Mouse (Mus musculus) kidney, embryonic 14.5 days (tissue): Measurements from ENCODE around the gene Gm12117. TPM values are rescaled to one million over a fixed set of nuclear protein-coding genes. Genes with fewer than 3 reads are reported as not detected.

Source experiments
- ATAC-seq: fragments of 200-750 bp; cut with Nextera tagmentation; 2 replicates; pipeline ENCODE4 v1.8.0; 2017; ENCODE audit warnings: moderate number of reproducible peaks, mild to moderate bottlenecking, moderate TSS enrichment, moderate library complexity; ENCODE audit not compliant: low FRiP score, low TSS enrichment
- H3K27ac ChIP-seq: fragments of 300-500 bp; sonication (generic); 2 replicates; pipeline ENCODE4 v1.5.1; 2014; ENCODE audit warnings: low read depth, mild to moderate bottlenecking, low read length, moderate library complexity, mixed read lengths
- H3K27me3 ChIP-seq: fragments of 300-500 bp; sonication (generic); 2 replicates; pipeline ENCODE4 v1.6.1; 2014; ENCODE audit warnings: mild to moderate bottlenecking, low read length; ENCODE audit not compliant: control insufficient read depth, insufficient read depth
- H3K36me3 ChIP-seq: fragments of 300-500 bp; sonication (generic); 2 replicates; pipeline ENCODE4 v1.6.1; 2014; ENCODE audit warnings: low read length, mixed read lengths; ENCODE audit not compliant: control insufficient read depth, insufficient read depth
- H3K4me1 ChIP-seq: fragments of 300-500 bp; sonication (generic); 2 replicates; pipeline ENCODE4 v1.6.1; 2014; ENCODE audit warnings: low read length, mixed read lengths; ENCODE audit not compliant: control insufficient read depth, insufficient read depth
- H3K4me2 ChIP-seq: fragments of 300-500 bp; sonication (generic); replicated peaks from 2 replicates; pipeline ENCODE4 v1.6.1; 2014; ENCODE audit warnings: low read depth, mild to moderate bottlenecking, low read length
- H3K4me3 ChIP-seq: fragments of 300-500 bp; sonication (generic); 2 replicates; pipeline ENCODE4 v1.5.1; 2014; ENCODE audit warnings: mild to moderate bottlenecking, low read length
- H3K9ac ChIP-seq: fragments of 300-500 bp; sonication (generic); 2 replicates; pipeline ENCODE4 v1.6.1; 2014; ENCODE audit warnings: low read depth, mild to moderate bottlenecking, low read length, moderate library complexity
- H3K9me3 ChIP-seq: fragments of 300-500 bp; sonication (generic); 2 replicates; pipeline ENCODE4 v1.6.1; 2016; ENCODE audit warnings: low read length; ENCODE audit not compliant: control insufficient read depth
- WGBS: fragments of 180-500 bp; shearing (Covaris S2); extraction: QIAGEN DNeasy Blood & Tissue Kit; methylation state at CpG from one replicate; pipeline ENCODE4 v1.1.7; 2014; 5-methylcytosine and 5-hydroxymethylcytosine counted together
- polyA plus RNA-seq: library from polyadenylated mRNA; unstranded; fragments of >200 nt; fragmentation: Nextera tagmentation; extraction: Ambion mirVana; gene quantifications from 2 replicates; pipeline ENCODE4 v1.2.1, GENCODE M21; 2014

The Gm12117 gene
- polyA plus RNA-seq, 1 experiment from 2014 or later: not detected

- 18% methylated on average over 3 of the region's 3 CpGs for WGBS
- H3K4me2 ChIP-seq: no peak overlapping the region
- H3K9me3 ChIP-seq: no peaks in the 10 kb centered on the region
- no peaks in the 10 kb centered on the region for H3K4me1 ChIP-seq
- H3K27ac ChIP-seq: no peak overlapping the region
- no peak overlapping the region for H3K9ac ChIP-seq
- no peak overlapping the region for H3K4me3 ChIP-seq
- H3K27me3 ChIP-seq: no peaks in the 10 kb centered on the region
- peak; percentile 85 for ATAC-seq
- H3K36me3 ChIP-seq: no peaks in the 10 kb centered on the region
These were observed 1.7 kb downstream of the Gm12117 start for GRCm38 (mm10) chr11:33274816-33275215.

- no peak overlapping the region for H3K27ac ChIP-seq
- ATAC-seq: no peak
- no peaks in the 10 kb centered on the region for H3K9me3 ChIP-seq
- no peak overlapping the region for H3K4me3 ChIP-seq
- no peak overlapping the region for H3K9ac ChIP-seq
- 81% methylated on average over 1 of the region's 1 CpGs for WGBS
- H3K4me2 ChIP-seq: no peak overlapping the region
- no peaks in the 10 kb centered on the region for H3K27me3 ChIP-seq
- no peaks in the 10 kb centered on the region for H3K4me1 ChIP-seq
- no peaks in the 10 kb centered on the region for H3K36me3 ChIP-seq
These were observed 2.2 kb downstream of the Gm12117 start for GRCm38 (mm10) chr11:33274294-33274693.

DNA sequence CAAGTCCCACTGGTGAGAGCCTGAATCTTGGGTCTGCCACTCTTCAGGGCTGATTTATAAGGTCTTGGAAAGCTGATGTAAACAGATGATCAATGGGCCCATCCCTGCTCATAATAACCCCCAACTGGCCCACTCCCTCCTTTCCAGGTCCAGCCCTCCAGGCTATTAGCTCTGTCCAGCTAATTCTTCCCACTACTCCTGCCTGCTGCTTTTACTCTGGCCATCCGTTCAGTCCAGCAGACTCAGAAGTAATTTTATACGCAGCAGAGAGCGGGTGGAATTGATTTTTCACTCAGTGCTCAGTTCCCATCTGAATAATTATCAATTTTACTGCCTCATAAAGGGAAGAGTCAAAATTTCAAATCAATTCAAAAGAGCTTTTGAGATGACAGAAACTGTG lies 36.2 kb downstream of the Gm12117 start:
- 76% methylated on average over 3 of the region's 3 CpGs for WGBS
- no peaks in the 10 kb centered on the region for H3K27me3 ChIP-seq
- ATAC-seq: no peak
- no peak overlapping the region for H3K4me2 ChIP-seq
- no peak overlapping the region for H3K27ac ChIP-seq
- H3K4me1 ChIP-seq: no peaks in the 10 kb centered on the region
- H3K4me3 ChIP-seq: no peak overlapping the region
- no peak overlapping the region for H3K9ac ChIP-seq
- H3K36me3 ChIP-seq: no peaks in the 10 kb centered on the region
- H3K9me3 ChIP-seq: no peaks in the 10 kb centered on the region

- H3K9ac ChIP-seq: no peak overlapping the region
- no peak overlapping the region for H3K27ac ChIP-seq
- no peak for ATAC-seq
- H3K4me2 ChIP-seq: no peak overlapping the region
- no peaks in the 10 kb centered on the region for H3K4me1 ChIP-seq
- no peaks in the 10 kb centered on the region for H3K27me3 ChIP-seq
- no peaks in the 10 kb centered on the region for H3K9me3 ChIP-seq
- no peaks in the 10 kb centered on the region for H3K36me3 ChIP-seq
- no peak overlapping the region for H3K4me3 ChIP-seq
- WGBS: 54% methylated on average over 3 of the region's 3 CpGs
These were observed 42.4 kb downstream of the Gm12117 start for GRCm38 (mm10) chr11:33234134-33234533.

- ATAC-seq: no peak
- Histone ChIP-seq H3K4me1 (no peaks in the 10 kb centered on the region), H3K27me3 (no peaks in the 10 kb centered on the region), H3K4me2 (no peak overlapping the region), H3K9ac (no peak overlapping the region), H3K27ac (no peak overlapping the region), H3K9me3 (no peaks in the 10 kb centered on the region), H3K4me3 (no peak overlapping the region), H3K36me3 (no peaks in the 10 kb centered on the region)
- 74% methylated on average over 5 of the region's 5 CpGs for WGBS
These were observed 44.5 kb downstream of the Gm12117 start for GRCm38 (mm10) chr11:33232056-33232455.

GRCm38 (mm10) chr11:33228186-33228585 lies 48.4 kb downstream of the Gm12117 start:
- Histone ChIP-seq H3K27me3 (no peaks in the 10 kb centered on the region), H3K36me3 (no peaks in the 10 kb centered on the region), H3K9me3 (no peaks in the 10 kb centered on the region), H3K27ac (no peak overlapping the region), H3K4me2 (no peak overlapping the region), H3K9ac (no peak overlapping the region), H3K4me3 (no peak overlapping the region), H3K4me1 (no peaks in the 10 kb centered on the region)
- WGBS: 92% methylated on average over 2 of the region's 2 CpGs
- ATAC-seq: no peak

DNA sequence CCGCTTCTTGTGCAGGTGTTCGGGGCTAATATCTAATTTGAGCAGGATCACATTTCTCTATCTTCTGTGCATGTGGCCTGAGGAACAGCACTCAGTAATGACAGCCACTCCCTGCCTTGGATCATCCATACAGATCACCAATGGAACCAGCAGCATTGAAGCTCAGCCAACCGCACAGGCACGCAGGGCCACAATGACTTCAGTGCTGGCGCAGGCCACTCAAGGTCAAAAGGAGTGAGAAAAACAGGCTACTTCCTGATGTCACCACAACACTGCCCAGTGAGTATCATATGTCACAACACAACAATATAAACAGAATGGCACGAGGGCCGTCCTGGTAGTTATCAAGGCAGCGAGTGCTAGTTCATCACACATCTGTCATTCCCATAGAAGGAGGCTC lies 50.0 kb downstream of the Gm12117 start:
- Histone ChIP-seq H3K9ac (no peak overlapping the region), H3K4me2 (no peak overlapping the region), H3K27ac (no peak overlapping the region), H3K4me1 (peaks cover 8% of the 10 kb centered on the region; the same call in 1 of the 2 replicates), H3K9me3 (no peaks in the 10 kb centered on the region), H3K4me3 (no peak overlapping the region), H3K27me3 (no peaks in the 10 kb centered on the region), H3K36me3 (no peaks in the 10 kb centered on the region)
- WGBS: 52% methylated on average over 8 of the region's 8 CpGs
- ATAC-seq: peak; percentile 15; the same call in 1 of the 2 replicates

Other genes with a start within 250 kb of the Gm12117 start
- 3.0 and 4.0 TPM in 2 replicates for gene Fgf18, start 129.3 kb downstream of the Gm12117 start, polyA plus RNA-seq
- gene Npm1, start 113.5 kb downstream of the Gm12117 start, polyA plus RNA-seq: 1,562 and 1,907 TPM in 2 replicates
- gene Tlx3, start 73.1 kb downstream of the Gm12117 start, polyA plus RNA-seq: 0.13 TPM in 1 of 2 replicates, not detected in the other
- 6.3 and 9.8 TPM in 2 replicates for gene Ranbp17, start 237.0 kb upstream of the Gm12117 start, polyA plus RNA-seq